Mouse (Mus musculus) macrophage (primary cell): ENCODE data around the gene Samd1. TPM values are rescaled to one million over a fixed set of nuclear protein-coding genes. Genes with fewer than 3 reads are reported as not detected.
"Not testable (repeated sequence)": the region's sequence is repeated elsewhere in the genome, so short reads cannot be mapped to it uniquely, and the experiment has no call there.

Source experiments
- H3K27ac ChIP-seq: fragments of 350-480 bp; formaldehyde crosslinking; 2 replicates; pipeline ENCODE4 v1.9.0; 2021
- H3K36me3 ChIP-seq: fragments of 350-480 bp; formaldehyde crosslinking; 2 replicates; pipeline ENCODE4 v1.9.0; 2021; ENCODE audit errors: inconsistent target
- H3K4me3 ChIP-seq: fragments of 350-480 bp; formaldehyde crosslinking; 2 replicates; pipeline ENCODE4 v1.9.0; 2021; ENCODE audit errors: inconsistent target
- H3K79me2 ChIP-seq: fragments of 350-480 bp; formaldehyde crosslinking; 2 replicates; pipeline ENCODE4 v1.9.0; 2021; ENCODE audit errors: inconsistent target
- WGBS: methylation state at CpG from one replicate; pipeline ENCODE4 v1.1.7; 2026; ENCODE audit warnings: inconsistent platforms; ENCODE audit not compliant: missing documents; 5-methylcytosine and 5-hydroxymethylcytosine counted together
- polyA plus RNA-seq: library from polyadenylated mRNA; stranded (reverse); fragments of 250-400 nt; gene quantifications from 3 replicates; pipeline ENCODE4 v1.2.4, GENCODE M21; 2018; ENCODE audit warnings: inconsistent platforms

Gene Samd1
- polyA plus RNA-seq, 1 experiment from 2014 or later = 25.5 TPM

DNA sequence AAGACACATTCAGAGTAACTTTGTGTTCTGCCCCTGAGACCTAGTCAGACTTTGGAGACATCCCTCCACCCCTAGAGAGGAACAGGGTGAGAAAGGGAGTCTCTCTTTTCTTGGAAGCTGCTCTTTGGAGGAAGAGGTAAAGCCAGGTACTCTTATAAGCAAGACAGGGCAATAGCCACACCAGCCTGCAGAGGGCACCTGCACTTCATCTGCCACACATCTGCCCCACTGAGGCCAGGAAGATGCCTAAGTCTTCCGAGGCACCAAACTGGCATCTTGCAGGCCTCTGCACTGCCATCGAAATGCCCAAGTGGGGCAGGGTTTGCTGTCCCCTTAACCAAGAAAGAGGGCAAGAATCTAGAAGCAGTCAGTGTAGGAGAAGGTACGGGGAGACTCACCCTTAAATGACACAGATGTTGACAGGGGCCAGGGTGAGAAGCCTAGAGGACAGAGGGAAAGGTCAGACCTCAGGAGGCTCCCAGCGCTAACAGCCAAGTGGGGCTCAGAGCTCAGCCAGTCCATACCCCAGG lies 21.3 kb upstream of the Samd1 start:
- H3K4me3 ChIP-seq = no peak overlapping the region
- H3K36me3 ChIP-seq = peaks cover 10% of the 10 kb centered on the region
- WGBS = 71% methylated on average over 4 of the region's 4 CpGs
- peaks cover 66% of the 10 kb centered on the region for H3K79me2 ChIP-seq
- H3K27ac ChIP-seq = no peak overlapping the region

DNA sequence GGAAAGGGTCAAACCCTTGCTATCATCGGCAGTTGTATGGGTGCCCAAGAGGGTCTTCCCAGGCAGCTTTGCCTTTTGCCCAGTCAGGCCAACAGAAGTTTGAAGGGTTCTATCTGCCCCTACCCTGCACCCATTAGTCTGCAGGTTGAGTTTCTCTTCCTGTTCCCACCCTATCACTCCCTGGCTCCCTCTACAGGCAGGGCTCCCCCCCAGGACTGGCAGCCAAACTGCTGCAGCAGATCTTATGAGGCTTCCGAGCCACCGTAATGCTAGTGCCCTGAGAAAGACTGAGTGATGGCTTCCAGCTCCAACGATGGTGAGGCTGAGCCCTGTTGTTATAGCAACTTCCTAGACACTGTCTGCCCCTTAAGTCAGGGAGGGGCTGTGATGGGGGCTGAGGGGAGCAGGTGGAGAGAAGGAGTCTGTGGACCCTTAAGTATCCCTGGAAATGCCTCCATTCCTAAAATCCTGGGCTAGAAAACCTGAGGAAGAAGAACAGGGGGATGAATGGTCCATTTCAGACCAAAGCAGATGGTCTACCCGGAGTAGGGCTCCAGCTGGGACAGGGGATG lies 20.6 kb upstream of the Samd1 start:
- Histone ChIP-seq H3K79me2 (peaks cover 66% of the 10 kb centered on the region), H3K36me3 (peaks cover 17% of the 10 kb centered on the region), H3K27ac (no peak overlapping the region), H3K4me3 (no peak overlapping the region)
- WGBS = 86% methylated on average over 5 of the region's 5 CpGs

DNA sequence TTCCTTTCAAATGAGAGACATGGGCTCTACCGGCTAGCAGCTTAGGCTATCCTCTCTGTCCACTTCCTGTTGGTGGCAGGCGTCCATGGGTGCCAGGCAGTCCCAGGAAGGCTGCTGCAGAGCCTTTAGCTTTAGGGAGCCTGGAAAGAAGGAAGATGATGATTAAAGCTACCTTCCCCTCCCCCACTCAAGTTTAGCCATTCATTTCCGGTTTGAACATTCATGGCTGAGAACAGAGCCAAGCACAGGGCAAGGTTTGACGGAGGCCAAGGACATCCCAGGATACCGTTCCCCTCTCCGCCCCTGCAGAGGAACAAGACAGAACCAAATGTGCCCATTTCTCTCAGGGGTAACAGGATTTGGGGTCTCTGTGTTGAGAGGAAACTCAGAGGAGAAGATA lies 19.8 kb upstream of the Samd1 start:
- H3K36me3 ChIP-seq = peaks cover 21% of the 10 kb centered on the region
- no peak overlapping the region for H3K4me3 ChIP-seq
- H3K79me2 ChIP-seq = peaks cover 66% of the 10 kb centered on the region
- no peak overlapping the region; the same call in 1 of the 2 replicates for H3K27ac ChIP-seq
- WGBS = 45% methylated on average over 6 of the region's 6 CpGs

DNA sequence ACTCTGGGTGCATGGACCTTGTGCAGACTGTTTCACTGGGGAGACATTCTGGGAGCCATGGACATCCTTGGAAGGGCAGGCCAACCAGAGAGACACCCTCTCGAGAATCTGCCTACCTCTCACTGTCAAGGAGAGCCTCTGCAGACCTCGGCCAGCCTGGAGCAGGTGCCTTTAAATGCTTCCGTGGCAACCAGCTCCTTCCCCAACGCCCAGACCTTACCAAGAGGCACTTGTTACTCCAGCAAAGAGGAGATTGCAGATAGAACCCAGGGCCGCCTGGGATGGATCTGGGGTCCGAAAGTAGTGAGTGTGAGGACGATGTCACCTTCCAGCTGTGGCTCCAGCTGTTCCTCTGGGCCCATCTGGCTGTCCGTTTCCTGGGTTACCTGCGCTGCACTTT lies 19.3 kb upstream of the Samd1 start:
- WGBS = 87% methylated on average over 9 of the region's 9 CpGs
- H3K79me2 ChIP-seq = peaks cover 65% of the 10 kb centered on the region
- H3K36me3 ChIP-seq = peaks cover 22% of the 10 kb centered on the region
- no peak overlapping the region; the same call in 1 of the 2 replicates for H3K27ac ChIP-seq
- no peak overlapping the region for H3K4me3 ChIP-seq

DNA sequence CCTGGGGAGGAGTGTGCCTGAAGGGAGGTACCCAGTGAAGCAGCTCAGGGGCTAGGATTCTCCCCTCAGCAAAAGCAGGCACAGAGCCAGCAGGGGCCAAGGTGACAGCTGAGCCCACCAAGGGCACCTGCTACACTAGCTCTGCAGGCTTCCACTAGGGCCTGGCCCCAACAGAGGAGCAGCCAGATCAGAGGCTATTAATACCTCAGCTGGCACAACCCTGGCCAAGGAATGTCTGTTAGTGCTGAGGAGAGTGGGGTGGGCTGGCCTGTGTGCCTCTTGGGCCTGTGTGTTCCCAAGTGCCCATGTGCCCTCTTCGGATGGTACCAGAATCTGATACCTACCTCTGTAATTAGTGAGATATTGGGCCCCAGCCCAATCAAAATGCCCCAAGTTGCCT lies 17.2 kb upstream of the Samd1 start:
- Histone ChIP-seq H3K79me2 (peaks cover 44% of the 10 kb centered on the region; the same call in 1 of the 2 replicates), H3K36me3 (peaks cover 29% of the 10 kb centered on the region), H3K27ac (no peak overlapping the region), H3K4me3 (no peak overlapping the region)
- 100% methylated on average over 1 of the region's 1 CpGs for WGBS

DNA sequence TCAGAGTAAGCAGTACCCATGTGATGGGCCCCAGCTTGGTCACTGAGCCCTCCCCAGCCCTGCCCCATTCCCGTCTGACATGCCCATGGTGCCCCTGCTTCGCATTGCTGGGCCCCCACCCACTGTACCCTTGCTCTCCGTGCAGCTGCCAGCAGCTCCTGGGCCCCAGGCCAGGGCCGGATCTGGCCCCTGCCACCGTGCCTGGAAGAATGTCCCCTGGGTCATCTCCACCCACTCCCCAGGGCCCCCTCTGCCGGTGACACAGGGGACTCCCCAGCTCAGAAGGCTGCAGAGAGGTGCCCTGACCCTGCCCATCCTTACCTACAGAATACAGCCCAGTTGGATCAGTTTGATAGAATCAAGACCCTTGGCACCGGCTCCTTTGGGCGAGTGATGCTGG lies 16.6 kb upstream of the Samd1 start:
- H3K4me3 ChIP-seq = no peak overlapping the region
- H3K36me3 ChIP-seq = peaks cover 32% of the 10 kb centered on the region
- H3K27ac ChIP-seq = no peak overlapping the region
- H3K79me2 ChIP-seq = peaks cover 39% of the 10 kb centered on the region; the same call in 1 of the 2 replicates
- WGBS = 92% methylated on average over 8 of the region's 8 CpGs

DNA sequence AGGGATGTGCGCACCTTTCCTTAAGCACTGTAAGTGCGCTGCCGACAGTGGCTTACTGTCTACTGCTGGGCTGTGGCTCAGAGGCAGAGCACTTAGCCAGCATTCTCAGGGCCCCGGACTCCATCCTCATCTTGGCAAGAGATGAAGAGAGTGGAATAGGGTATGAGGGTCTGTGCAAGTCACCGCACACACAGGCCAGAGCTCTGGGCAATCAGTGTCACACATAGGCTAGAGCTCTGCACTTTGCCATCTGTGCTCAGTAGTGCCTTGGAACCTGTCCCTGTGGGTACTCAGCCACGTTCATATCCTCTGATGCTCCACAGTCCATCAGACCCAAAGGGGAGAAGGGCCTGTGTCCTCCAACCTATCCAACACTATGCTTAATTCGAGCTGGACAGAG lies 15.9 kb upstream of the Samd1 start:
- H3K36me3 ChIP-seq = peaks cover 39% of the 10 kb centered on the region
- H3K4me3 ChIP-seq = no peak overlapping the region
- WGBS = 92% methylated on average over 7 of the region's 7 CpGs
- H3K27ac ChIP-seq = no peak overlapping the region
- H3K79me2 ChIP-seq = peaks cover 32% of the 10 kb centered on the region; the same call in 1 of the 2 replicates

DNA sequence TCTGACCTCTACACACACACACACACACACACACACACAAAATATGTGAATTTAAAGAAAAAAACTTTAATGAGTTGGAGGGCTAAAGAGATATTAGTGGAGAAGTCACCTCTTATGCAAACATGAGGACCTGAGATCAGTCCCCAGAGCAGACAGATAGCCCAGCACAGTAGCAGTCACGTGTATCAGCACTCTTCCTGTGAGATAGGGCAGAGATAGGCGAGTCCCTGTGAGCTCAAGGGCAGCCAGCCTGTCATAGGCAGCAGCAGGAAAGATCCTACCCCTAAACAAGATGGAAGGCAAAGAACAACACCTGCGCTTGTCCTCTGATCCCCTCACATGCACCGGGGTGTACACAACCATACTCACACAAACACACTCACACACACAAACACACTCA lies 15.0 kb upstream of the Samd1 start:
- peaks cover 45% of the 10 kb centered on the region for H3K36me3 ChIP-seq
- H3K79me2 ChIP-seq = peaks cover 23% of the 10 kb centered on the region; the same call in 1 of the 2 replicates
- 93% methylated on average over 4 of the region's 4 CpGs for WGBS
- H3K27ac ChIP-seq = no peak overlapping the region
- no peak overlapping the region for H3K4me3 ChIP-seq

DNA sequence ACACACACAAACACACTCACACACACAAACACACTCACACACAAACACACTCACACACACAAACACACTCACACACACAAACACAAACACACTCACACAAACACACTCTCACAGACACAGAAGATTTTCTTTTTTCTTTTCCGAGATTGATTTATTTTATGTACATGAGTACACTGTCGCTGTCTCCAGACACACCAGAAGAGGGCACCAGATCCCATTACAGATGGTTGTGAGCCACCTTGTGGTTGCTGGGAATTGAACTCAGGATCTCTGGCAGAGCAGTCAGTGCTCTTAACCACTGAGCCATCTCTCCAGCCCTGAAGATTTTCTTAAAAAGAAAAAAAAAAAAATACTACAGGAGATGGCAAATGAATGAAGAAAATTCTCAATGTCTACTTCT lies 14.2 kb upstream of the Samd1 start:
- Histone ChIP-seq H3K79me2 (peaks cover 15% of the 10 kb centered on the region; the same call in 1 of the 2 replicates), H3K36me3 (peaks cover 45% of the 10 kb centered on the region)
- not testable (repeated sequence) for H3K27ac ChIP-seq, H3K4me3 ChIP-seq
- 90% methylated on average over 2 of the region's 2 CpGs for WGBS

DNA sequence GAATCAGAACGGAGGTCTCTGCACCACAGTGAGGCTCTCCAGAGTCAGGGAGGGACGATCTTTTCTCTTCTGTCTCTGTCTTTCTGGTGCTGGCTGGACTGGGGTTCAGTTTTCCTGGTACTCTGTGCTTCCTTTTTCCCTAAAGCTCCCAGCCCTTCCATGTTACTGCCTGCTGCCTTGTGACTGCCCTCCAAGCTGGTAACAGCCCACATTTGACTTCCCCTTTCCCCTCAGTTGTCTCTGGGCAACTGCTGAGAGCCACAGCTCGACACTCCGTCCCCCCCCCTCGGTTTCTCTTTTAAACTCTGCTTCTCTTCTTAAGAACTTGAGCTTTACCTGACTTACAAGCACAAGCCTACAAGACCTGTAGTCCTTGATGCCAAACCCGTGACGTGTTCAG lies 8.2 kb upstream of the Samd1 start:
- peak overlapping the region; percentile 62 for H3K27ac ChIP-seq
- H3K36me3 ChIP-seq = peaks cover 32% of the 10 kb centered on the region

DNA sequence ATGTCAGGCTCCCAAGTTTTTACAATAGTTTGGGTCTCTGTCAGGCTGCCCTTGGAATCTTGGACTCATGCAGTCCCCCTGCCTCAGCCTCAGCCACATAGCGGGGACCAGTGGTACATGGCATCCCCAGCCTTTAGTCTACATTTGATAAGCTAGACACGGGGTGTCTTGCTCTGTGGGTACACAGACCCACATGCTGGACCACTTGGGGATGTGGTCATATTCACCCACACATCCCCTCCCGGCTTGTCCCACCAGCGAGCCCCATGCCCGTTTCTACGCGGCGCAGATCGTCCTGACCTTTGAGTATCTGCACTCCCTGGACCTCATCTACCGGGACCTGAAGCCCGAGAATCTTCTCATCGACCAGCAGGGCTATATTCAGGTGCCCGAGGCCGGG lies 7.3 kb upstream of the Samd1 start:
- 93% methylated on average over 14 of the region's 14 CpGs for WGBS

More for the DNA sequence above, 8.2 kb upstream of the Samd1 start:
- H3K4me3 ChIP-seq = no peak overlapping the region
- 27% methylated on average over 6 of the region's 7 CpGs for WGBS
- no peaks in the 10 kb centered on the region for H3K79me2 ChIP-seq

DNA sequence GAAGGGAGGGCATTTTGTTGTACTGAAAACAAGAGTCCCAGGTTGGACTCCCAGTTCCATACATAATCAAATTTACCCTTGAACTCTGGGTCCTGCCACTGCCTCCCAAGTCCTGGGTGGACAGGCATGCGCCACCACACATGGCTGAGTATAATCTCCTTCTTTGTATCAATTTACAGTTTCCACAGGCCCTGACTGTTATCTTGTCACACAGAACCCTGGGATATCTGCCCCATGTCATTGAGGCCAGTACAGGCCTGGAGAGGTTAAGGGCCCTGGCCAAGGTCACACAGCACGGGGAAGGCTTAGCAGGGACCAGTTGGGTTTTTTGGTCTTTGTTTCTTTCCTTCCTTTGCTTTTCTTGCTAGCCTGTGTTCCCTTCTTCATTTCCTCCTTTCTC lies 5.0 kb upstream of the Samd1 start:
- H3K27ac ChIP-seq = no peak overlapping the region
- peaks cover 8% of the 10 kb centered on the region; the same call in 1 of the 2 replicates for H3K36me3 ChIP-seq
- 89% methylated on average over 2 of the region's 2 CpGs for WGBS
- no peaks in the 10 kb centered on the region for H3K79me2 ChIP-seq
- no peak overlapping the region for H3K4me3 ChIP-seq

More for the DNA sequence above, 7.3 kb upstream of the Samd1 start:
- Histone ChIP-seq H3K27ac (no peak overlapping the region), H3K79me2 (no peaks in the 10 kb centered on the region), H3K4me3 (no peak overlapping the region), H3K36me3 (peaks cover 25% of the 10 kb centered on the region)

DNA sequence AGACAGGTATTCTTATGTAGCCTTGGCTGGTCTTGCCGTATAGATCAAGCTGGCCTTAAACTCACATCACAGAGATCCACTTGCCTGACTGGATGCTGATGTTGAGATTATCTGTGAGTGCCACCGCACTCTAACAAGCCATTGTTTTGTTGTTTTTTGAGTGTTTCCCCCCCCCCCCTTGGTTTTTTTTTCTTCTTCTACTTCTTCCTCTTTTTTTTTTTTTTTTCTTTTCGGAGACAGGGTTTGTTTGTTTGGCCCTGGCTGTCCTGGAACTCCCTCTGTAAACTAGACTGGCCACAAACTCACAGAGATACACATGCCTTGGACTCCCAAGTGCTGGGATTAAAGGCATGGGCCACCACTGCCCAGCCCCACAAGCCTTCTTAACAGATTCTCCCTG lies 3.4 kb upstream of the Samd1 start:
- Histone ChIP-seq H3K27ac (no peak overlapping the region), H3K4me3 (no peak overlapping the region), H3K36me3 (0 out of 2 replicates have a peak, but pooled peaks cover 8% of the 10 kb centered on the region), H3K79me2 (peaks cover 3% of the 10 kb centered on the region; the same call in 1 of the 2 replicates)
- WGBS = 10% methylated on average over 2 of the region's 3 CpGs

DNA sequence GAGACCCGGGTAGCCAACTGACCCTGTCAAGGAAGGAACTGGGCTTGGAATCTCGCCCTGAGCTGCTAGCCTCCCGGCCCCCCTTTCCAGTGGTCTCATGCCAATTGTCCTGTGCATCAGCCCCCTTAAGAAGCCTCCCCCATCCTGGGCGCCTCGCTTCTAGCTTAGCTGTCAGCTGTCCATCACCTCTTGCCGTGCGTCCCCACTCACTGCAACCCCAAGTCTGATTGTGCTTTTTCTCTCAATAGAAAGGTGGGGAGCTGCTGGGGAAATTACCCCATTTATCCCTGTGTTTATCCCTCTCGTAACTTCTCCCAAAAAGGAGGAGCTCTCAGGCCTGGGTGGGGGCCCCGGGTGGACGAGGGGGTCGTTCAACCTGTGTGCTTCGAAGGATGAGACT lies 1.5 kb upstream of the Samd1 start:
- Histone ChIP-seq H3K79me2 (peaks cover 6% of the 10 kb centered on the region; the same call in 1 of the 2 replicates), H3K4me3 (peak overlapping the region; percentile 36; the same call in 1 of the 2 replicates), H3K36me3 (peaks cover 3% of the 10 kb centered on the region; the same call in 1 of the 2 replicates), H3K27ac (no peak overlapping the region)
- WGBS = 37% methylated on average over 10 of the region's 12 CpGs
